Comparison of ENCODE assay signal across 11 mouse cellular contexts in genomic region chr6:128145765-128146164, GRCm38 (mm10). TPM values are rescaled to one million over a fixed set of nuclear protein-coding genes. Genes with fewer than 3 reads are reported as not detected.
DNase-seq lines count a peak whose midpoint lies in the region; ATAC-seq and TF ChIP-seq lines count a peak whose summit lies in the region.
"Had no signal": no experiment of that assay in that cellular context is flagged by ENCODE, and none has a peak within 500 bp of the region (broad histone marks: within the 10 kb centered on the region; RNA-seq: fewer than 3 reads in every experiment).

No protein-coding gene starts in this region.

- peak; percentile 91 for TF ChIP-seq CTCF in lung, adult 2 months (IDR thresholded peaks at IDR 0.05; ENCODE audit: insufficient read depth, low read length)

- H3K36me3 ChIP-seq in heart, embryonic 10.5 days, result no peaks in the 10 kb centered on the region
- H3K36me3 ChIP-seq in heart, embryonic 12.5 days, result no peaks in the 10 kb centered on the region
- no peaks in the 10 kb centered on the region for H3K36me3 ChIP-seq in forebrain, embryonic 13.5 days (ENCODE audit: poor library complexity, severe bottlenecking)
- H3K36me3 ChIP-seq: heart, embryonic 13.5 days; stomach, embryonic 15.5 days had no signal

- no peak overlapping the region for H3K27ac ChIP-seq in heart, embryonic 10.5 days
- H3K27ac ChIP-seq in heart, embryonic 12.5 days (ENCODE audit: poor library complexity, severe bottlenecking), result no peak overlapping the region
- no peak overlapping the region for H3K27ac ChIP-seq in forebrain, embryonic 13.5 days
- H3K27ac ChIP-seq: heart, embryonic 13.5 days; macrophage; stomach, embryonic 15.5 days had no signal

- no peak overlapping the region for H3K9ac ChIP-seq in heart, embryonic 12.5 days
- H3K9ac ChIP-seq in forebrain, embryonic 13.5 days, result no peak overlapping the region
- H3K9ac ChIP-seq: heart, embryonic 13.5 days; stomach, embryonic 15.5 days had no signal

- H3K27me3 ChIP-seq in heart, embryonic 10.5 days (ENCODE audit: insufficient read depth, poor library complexity, severe bottlenecking), result no peaks in the 10 kb centered on the region
- H3K27me3 ChIP-seq in heart, embryonic 12.5 days (replicated peaks), result no peaks in the 10 kb centered on the region
- peaks cover 10% of the 10 kb centered on the region; the same call in 1 of the 2 replicates for H3K27me3 ChIP-seq in forebrain, embryonic 13.5 days
- H3K27me3 ChIP-seq: heart, embryonic 13.5 days; stomach, embryonic 15.5 days had no signal

- H3K4me1 ChIP-seq in heart, embryonic 10.5 days, result peaks cover 31% of the 10 kb centered on the region
- peaks cover 16% of the 10 kb centered on the region for H3K4me1 ChIP-seq in heart, embryonic 12.5 days (replicated peaks)
- no peaks in the 10 kb centered on the region for H3K4me1 ChIP-seq in lung, adult 2 months (ENCODE audit: control insufficient read depth, insufficient read depth, low read length)
- peaks cover 16% of the 10 kb centered on the region for H3K4me1 ChIP-seq in forebrain, embryonic 13.5 days

- H3K9me3 ChIP-seq in heart, embryonic 10.5 days, result no peaks in the 10 kb centered on the region
- H3K9me3 ChIP-seq in heart, embryonic 12.5 days (replicated peaks), result no peaks in the 10 kb centered on the region
- H3K9me3 ChIP-seq in forebrain, embryonic 13.5 days (replicated peaks), result no peaks in the 10 kb centered on the region
- H3K9me3 ChIP-seq: heart, embryonic 13.5 days; stomach, embryonic 15.5 days had no signal

- 60% methylated on average over 6 of the region's 6 CpGs for WGBS in heart, embryonic 10.5 days
- 55% methylated on average over 6 of the region's 6 CpGs for WGBS in heart, embryonic 12.5 days
- WGBS in lung, adult 2 months, result 53% methylated on average over 6 of the region's 6 CpGs
- 63% methylated on average over 6 of the region's 6 CpGs for WGBS in forebrain, embryonic 13.5 days

- H3K4me3 ChIP-seq in heart, embryonic 10.5 days, result no peak overlapping the region
- H3K4me3 ChIP-seq in heart, embryonic 12.5 days, result no peak overlapping the region
- no peak overlapping the region for H3K4me3 ChIP-seq in lung, adult 2 months (replicated peaks; ENCODE audit: extremely low read depth, low read depth, low read length)
- H3K4me3 ChIP-seq in forebrain, embryonic 13.5 days, result no peak overlapping the region
- H3K4me3 ChIP-seq: heart, embryonic 13.5 days; stomach, embryonic 15.5 days had no signal

- ATAC-seq in heart, embryonic 12.5 days (ENCODE audit: insufficient number of reproducible peaks, low FRiP score), result no peak
- no peak for ATAC-seq in forebrain, embryonic 13.5 days

- intact Hi-C loops in heart, postnatal 10 days (cut with DNase I), result loop anchor here (1.0 to 2.0 kb wide), 3 partner anchors 53 to 175 kb away; no protein-coding TSS in a partner anchor

- no peak overlapping the region for H3K4me2 ChIP-seq in heart, embryonic 12.5 days
- H3K4me2 ChIP-seq in forebrain, embryonic 13.5 days, result no peak overlapping the region
- H3K4me2 ChIP-seq: heart, embryonic 13.5 days; stomach, embryonic 15.5 days had no signal

- TF ChIP-seq POLR2A in lung, adult 2 months (IDR thresholded peaks at IDR 0.05; ENCODE audit: borderline replicate concordance, extremely low read depth, low read depth, low read length), result no peak

- DNase-seq in heart, embryonic 10.5 days (ENCODE audit: low spot score), result peak; percentile 79
- peak; percentile 72 for DNase-seq in 416B (ENCODE audit: low read depth)
- peak; percentile 76 for DNase-seq in adrenal gland, postnatal 14 days
- peak; percentile 76 to 82 for DNase-seq in heart, postnatal 10 days
- peak; percentile 70 for DNase-seq in lung, adult 2 months
- no peak for DNase-seq in urinary bladder, postnatal 4 days (ENCODE audit: low spot score in 2 of 2)

RNA-seq across cellular contexts. Expression of gene Tspan9, which starts 2.4 kb away (rescaled TPM):
- 111 and 177 TPM in 2 replicates for polyA plus RNA-seq in heart, embryonic 10.5 days (2016; fragmentation: Nextera tagmentation; extraction: Ambion mirVana)
- 172 and 183 TPM in 2 replicates for polyA plus RNA-seq in heart, embryonic 12.5 days (2016; fragmentation: Nextera tagmentation; extraction: Ambion mirVana)
- 53.9 and 59.0 TPM in 2 replicates for total RNA-seq in adrenal gland, postnatal 14 days (2021)
- 100 to 1,000 TPM; 184 to 197 TPM for total RNA-seq in heart, postnatal 10 days (2021)
- 255 and 312 TPM in 2 replicates for polyA plus RNA-seq in lung, adult 2 months (2012; rRNA removed)
- polyA plus RNA-seq in forebrain, embryonic 13.5 days (2015; fragmentation: Nextera tagmentation; extraction: Ambion mirVana), result 20.6 and 30.4 TPM in 2 replicates

Comparison
In these comparisons a context has a peak if more than half of its experiments do, and no peak if none do; other contexts are left out.
1. DNase-seq: peak in heart, embryonic 10.5 days (single experiment), 416B (single experiment), adrenal gland, postnatal 14 days (single experiment), heart, postnatal 10 days (2 of 2) and lung, adult 2 months (single experiment); none in urinary bladder, postnatal 4 days (0 of 2).